Comparison of ENCODE assay signal across 20 mouse cellular contexts in genomic region chr17:44058145-44058544, GRCm38 (mm10).
"Had no signal": no experiment of that assay in that cellular context is flagged by ENCODE, and none has a peak within 500 bp of the region (broad histone marks: within the 10 kb centered on the region; RNA-seq: fewer than 3 reads in every experiment).

No protein-coding gene starts in this region.

- H3K9me3 ChIP-seq: limb, embryonic 10.5 days; limb, embryonic 13.5 days; liver, embryonic 15.5 days; midbrain, embryonic 10.5 days; midbrain, embryonic 13.5 days; neural tube, embryonic 13.5 days; stomach, embryonic 15.5 days had no signal

- H3K27ac ChIP-seq: limb, embryonic 10.5 days; limb, embryonic 13.5 days; liver, embryonic 15.5 days; midbrain, embryonic 10.5 days; midbrain, embryonic 13.5 days; neural tube, embryonic 13.5 days; stomach, embryonic 15.5 days had no signal

- H3K27me3 ChIP-seq: limb, embryonic 13.5 days; liver, embryonic 15.5 days; midbrain, embryonic 13.5 days; neural tube, embryonic 13.5 days; stomach, embryonic 15.5 days had no signal

- ATAC-seq: midbrain, embryonic 13.5 days; midbrain, embryonic 16.5 days had no signal

- H3K4me3 ChIP-seq: limb, embryonic 10.5 days; limb, embryonic 13.5 days; liver, embryonic 15.5 days; midbrain, embryonic 10.5 days; midbrain, embryonic 13.5 days; myocyte; neural tube, embryonic 13.5 days; stomach, embryonic 15.5 days had no signal

- H3K4me1 ChIP-seq: limb, embryonic 10.5 days; midbrain, embryonic 10.5 days; midbrain, embryonic 13.5 days; neural tube, embryonic 13.5 days; stomach, embryonic 15.5 days had no signal

- H3K9ac ChIP-seq: limb, embryonic 13.5 days; liver, embryonic 15.5 days; midbrain, embryonic 13.5 days; neural tube, embryonic 13.5 days; stomach, embryonic 15.5 days had no signal

- DNase-seq: kidney, adult 11 months; kidney, adult 8-10 months; kidney, postnatal 14 days; kidney, postnatal 4 days; lung, adult 2 months; lung, postnatal 14 days; lung, postnatal 4 days; retina, postnatal 1 day; right cerebral cortex, postnatal 25 days; spleen, adult 18-20 months; thymus, postnatal 25 days had no signal

- H3K36me3 ChIP-seq: limb, embryonic 10.5 days; limb, embryonic 13.5 days; liver, embryonic 15.5 days; midbrain, embryonic 10.5 days; midbrain, embryonic 13.5 days; neural tube, embryonic 13.5 days; stomach, embryonic 15.5 days had no signal
